Mouse (Mus musculus) ES-E14 (cell line): ENCODE measurements around the gene Traf4.

ENCODE experiments used
- HCFC1 ChIP-seq: IDR thresholded peaks from 2 replicates; pipeline ENCODE4 v1.6.1; 2012; ENCODE audit warnings: low read length, inconsistent platforms, borderline replicate concordance; ENCODE audit not compliant: insufficient read depth
- ZC3H11A ChIP-seq: IDR thresholded peaks from 2 replicates; pipeline ENCODE4 v1.6.1; 2012; ENCODE audit warnings: low read depth, mild to moderate bottlenecking, inconsistent platforms, low read length, borderline replicate concordance
- ZNF384 ChIP-seq: IDR thresholded peaks from 2 replicates; pipeline ENCODE4 v1.6.1; 2012; ENCODE audit warnings: low read depth, low read length, inconsistent platforms

GRCm38 (mm10) chr11:78126739-78127138, 38.6 kb downstream of the Traf4 start:
- TF ChIP-seq HCFC1: no peak
- TF ChIP-seq ZC3H11A: no peak
- no peak for TF ChIP-seq ZNF384
